Mouse (Mus musculus): ENCODE measurements around the gene Rin2.

DNA sequence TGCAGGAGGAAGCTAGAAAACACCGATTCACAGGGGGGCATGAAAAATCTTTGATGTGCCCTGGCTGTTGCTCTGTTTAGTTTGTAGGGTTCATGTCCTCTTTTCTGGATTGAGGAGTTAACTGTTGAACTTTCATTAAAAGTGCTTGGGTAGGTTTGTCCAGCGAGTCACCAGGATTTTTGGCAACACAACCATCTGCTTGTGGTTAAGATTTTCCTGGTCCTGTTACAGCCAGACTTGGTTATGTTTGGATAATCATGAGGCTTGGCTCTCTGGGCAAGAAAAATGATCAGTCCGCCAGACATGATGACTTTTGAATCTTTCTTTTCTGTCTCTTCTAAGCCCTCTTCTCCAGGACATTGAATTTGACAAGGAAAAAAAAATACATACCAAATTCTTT lies 85.1 kb downstream of the Rin2 start:
- TF ChIP-seq CTCF (IDR thresholded peaks at IDR 0.05; ENCODE audit: low read depth, low read length) = no peak
- TF ChIP-seq POLR2A (IDR thresholded peaks at IDR 0.05; ENCODE audit: extremely low read depth, insufficient read depth, low read length) = no peak

Measured in liver, adult 2 months (tissue).